ENCODE assay signal across 14 mouse cellular contexts in the genomic region with DNA sequence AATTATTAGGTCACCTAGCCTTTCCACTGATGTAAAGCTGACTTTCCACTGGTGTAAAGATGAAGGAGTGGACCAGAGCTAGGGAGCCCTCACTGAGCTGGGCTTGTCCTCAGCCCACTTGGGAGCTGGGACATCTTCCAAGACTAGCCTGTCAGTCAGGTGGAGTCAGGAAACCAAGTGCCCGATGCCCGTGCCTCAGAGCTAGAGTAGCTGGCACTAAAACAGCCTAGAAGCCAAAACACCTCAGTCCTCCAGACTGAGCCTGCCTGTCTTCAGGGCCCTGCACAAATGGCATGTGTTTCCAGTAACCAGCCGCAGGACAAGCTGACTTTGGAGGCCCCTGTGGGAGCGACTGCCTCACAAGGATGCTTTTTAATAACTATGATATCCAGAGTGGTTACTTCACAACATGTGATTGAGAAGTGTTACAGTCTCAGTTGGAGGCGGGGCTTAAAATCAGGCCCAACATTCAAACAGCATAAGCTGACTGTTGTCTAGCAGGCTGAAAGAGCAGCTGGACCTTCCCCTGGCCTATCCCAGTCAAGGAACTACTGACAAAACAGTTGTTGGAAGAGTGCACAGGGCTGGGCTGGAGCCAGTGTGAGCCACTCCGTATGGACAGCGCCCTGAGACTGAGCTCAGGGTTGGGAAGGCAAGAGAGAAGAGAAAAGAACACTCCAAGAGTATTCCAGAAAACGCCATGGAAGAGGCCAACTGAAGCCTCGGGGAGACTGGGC.
DNase-seq lines count a peak whose midpoint lies in the region; ATAC-seq and TF ChIP-seq lines count a peak whose summit lies in the region.
"Had no signal": no experiment of that assay in that cellular context is flagged by ENCODE, and none has a peak within 500 bp of the region (broad histone marks: within the 10 kb centered on the region; RNA-seq: fewer than 3 reads in every experiment).

No protein-coding gene starts in this region.

- H3K4me3 ChIP-seq in embryonic facial prominence, embryonic 13.5 days, result no peak overlapping the region
- no peak overlapping the region for H3K4me3 ChIP-seq in embryonic facial prominence, embryonic 10.5 days
- H3K4me3 ChIP-seq in lung, embryonic 16.5 days (ENCODE audit: low read length), result no peak overlapping the region
- no peak overlapping the region for H3K4me3 ChIP-seq in lung, adult 2 months (replicated peaks; ENCODE audit: extremely low read depth, low read depth, low read length)
- H3K4me3 ChIP-seq: hindbrain, embryonic 12.5 days; layer of hippocampus, adult 2 months had no signal

- TF ChIP-seq CTCF in lung, adult 2 months (IDR thresholded peaks at IDR 0.05; ENCODE audit: insufficient read depth, low read length), result no peak

- H3K4me2 ChIP-seq in embryonic facial prominence, embryonic 13.5 days, result no peak overlapping the region
- H3K4me2 ChIP-seq in lung, embryonic 16.5 days (ENCODE audit: low read depth, low read length), result no peak overlapping the region
- H3K4me2 ChIP-seq: hindbrain, embryonic 12.5 days; midbrain, embryonic 11.5 days had no signal

- no peak for ATAC-seq in embryonic facial prominence, embryonic 13.5 days (ENCODE audit: insufficient number of reproducible peaks, insufficient read depth, low FRiP score, low TSS enrichment, low read depth)
- ATAC-seq in lung, embryonic 16.5 days (ENCODE audit: low read depth), result peak; percentile 75

- H3K36me3 ChIP-seq in embryonic facial prominence, embryonic 13.5 days, result peaks cover under 1% of the 10 kb centered on the region; the same call in 1 of the 2 replicates
- peaks cover 11% of the 10 kb centered on the region; the same call in 1 of the 2 replicates for H3K36me3 ChIP-seq in embryonic facial prominence, embryonic 10.5 days (replicated peaks)
- H3K36me3 ChIP-seq in lung, embryonic 16.5 days (ENCODE audit: control insufficient read depth, insufficient read depth, low read length), result no peaks in the 10 kb centered on the region
- H3K36me3 ChIP-seq: hindbrain, embryonic 12.5 days had no signal

- peaks cover 62% of the 10 kb centered on the region for H3K4me1 ChIP-seq in embryonic facial prominence, embryonic 13.5 days
- H3K4me1 ChIP-seq in embryonic facial prominence, embryonic 10.5 days, result peaks cover 45% of the 10 kb centered on the region
- H3K4me1 ChIP-seq in lung, embryonic 16.5 days (replicated peaks; ENCODE audit: control insufficient read depth, insufficient read depth, low read length), result no peaks in the 10 kb centered on the region
- no peaks in the 10 kb centered on the region for H3K4me1 ChIP-seq in lung, adult 2 months (ENCODE audit: control insufficient read depth, insufficient read depth, low read length)

- H3K27ac ChIP-seq in embryonic facial prominence, embryonic 13.5 days, result peak overlapping the region; percentile 55; the same call in 1 of the 2 replicates
- H3K27ac ChIP-seq in embryonic facial prominence, embryonic 10.5 days (replicated peaks), result no peak overlapping the region
- no peak overlapping the region for H3K27ac ChIP-seq in lung, embryonic 16.5 days (ENCODE audit: low read length)
- H3K27ac ChIP-seq: hindbrain, embryonic 12.5 days; layer of hippocampus, adult 2 months had no signal

- H3K27me3 ChIP-seq in embryonic facial prominence, embryonic 13.5 days, result no peaks in the 10 kb centered on the region
- H3K27me3 ChIP-seq in embryonic facial prominence, embryonic 10.5 days (replicated peaks; ENCODE audit: low read depth, poor library complexity, severe bottlenecking), result 0 out of 2 replicates have a peak, but pooled peaks cover 4% of the 10 kb centered on the region
- peaks cover 6% of the 10 kb centered on the region for H3K27me3 ChIP-seq in lung, embryonic 16.5 days (ENCODE audit: control insufficient read depth, insufficient read depth, low read depth, low read length)

- DNase-seq in embryonic facial prominence, embryonic 10.5 days (ENCODE audit: low spot score), result no peak
- no peak for DNase-seq in lung, adult 2 months
- DNase-seq in heart, postnatal 14 days, result peak; percentile 65 to 76
- peak; percentile 57 for DNase-seq in testis, postnatal 10 days (ENCODE audit: low spot score)
- DNase-seq in frontal cortex, postnatal 10 days (ENCODE audit: low spot score in 2 of 2), result no peak
- DNase-seq in kidney, adult 11 months, result no peak
- DNase-seq: adrenal gland, postnatal 36 days; cerebellum, adult 8-10 months; spleen, adult 18-20 months had no signal

- WGBS in embryonic facial prominence, embryonic 13.5 days, result 72% methylated on average over 9 of the region's 9 CpGs
- 83% methylated on average over 9 of the region's 9 CpGs for WGBS in embryonic facial prominence, embryonic 10.5 days
- WGBS in lung, embryonic 16.5 days, result 65% methylated on average over 9 of the region's 9 CpGs
- WGBS in lung, adult 2 months, result 60% methylated on average over 9 of the region's 9 CpGs

- no peak for TF ChIP-seq POLR2A in lung, adult 2 months (IDR thresholded peaks at IDR 0.05; ENCODE audit: borderline replicate concordance, extremely low read depth, low read depth, low read length)

- intact Hi-C loops in heart, postnatal 14 days (cut with DNase I), result no loop called here

- no peak overlapping the region for H3K9ac ChIP-seq in embryonic facial prominence, embryonic 13.5 days
- H3K9ac ChIP-seq in lung, embryonic 16.5 days (ENCODE audit: low read length), result no peak overlapping the region
- H3K9ac ChIP-seq: hindbrain, embryonic 12.5 days had no signal

- no peaks in the 10 kb centered on the region for H3K9me3 ChIP-seq in embryonic facial prominence, embryonic 13.5 days
- no peaks in the 10 kb centered on the region for H3K9me3 ChIP-seq in embryonic facial prominence, embryonic 10.5 days
- no peaks in the 10 kb centered on the region for H3K9me3 ChIP-seq in lung, embryonic 16.5 days (ENCODE audit: control insufficient read depth, low read length)
- H3K9me3 ChIP-seq: hindbrain, embryonic 12.5 days had no signal

Comparison
In these comparisons a context has a peak if more than half of its experiments do, and no peak if none do; other contexts are left out.
1. DNase-seq: peak in heart, postnatal 14 days (2 of 2) and testis, postnatal 10 days (single experiment); none in embryonic facial prominence, embryonic 10.5 days (single experiment), lung, adult 2 months (single experiment), frontal cortex, postnatal 10 days (0 of 2) and kidney, adult 11 months (single experiment).